8 mouse cellular contexts compared by ENCODE assay signal in genomic region chr10:79797326-79797725, GRCm38 (mm10). TPM values are rescaled to one million over a fixed set of nuclear protein-coding genes. Genes with fewer than 3 reads are reported as not detected.
DNase-seq lines count a peak whose midpoint lies in the region; ATAC-seq and TF ChIP-seq lines count a peak whose summit lies in the region.

No protein-coding gene starts in this region.

- peak overlapping the region; percentile 42 for H3K9ac ChIP-seq in intestine, embryonic 16.5 days (ENCODE audit: low read depth, low read length)
- no peak overlapping the region for H3K9ac ChIP-seq in intestine, postnatal 0 days (ENCODE audit: low read depth, low read length)
- no peak overlapping the region for H3K9ac ChIP-seq in heart, embryonic 15.5 days

- no peak overlapping the region for H3K27ac ChIP-seq in intestine, embryonic 16.5 days (ENCODE audit: low read length)
- H3K27ac ChIP-seq in intestine, postnatal 0 days (ENCODE audit: low read depth, low read length), result no peak overlapping the region
- H3K27ac ChIP-seq in heart, embryonic 15.5 days, result peak overlapping the region; percentile 11; the same call in 1 of the 2 replicates

- no peaks in the 10 kb centered on the region for H3K27me3 ChIP-seq in intestine, embryonic 16.5 days (replicated peaks; ENCODE audit: control insufficient read depth, insufficient read depth, low read length)
- H3K27me3 ChIP-seq in intestine, postnatal 0 days (replicated peaks; ENCODE audit: control insufficient read depth, insufficient read depth, low read length), result no peaks in the 10 kb centered on the region
- 0 out of 2 replicates have a peak, but pooled peaks cover 5% of the 10 kb centered on the region for H3K27me3 ChIP-seq in heart, embryonic 15.5 days

- no peak overlapping the region for H3K4me3 ChIP-seq in intestine, embryonic 16.5 days (ENCODE audit: low read length)
- no peak overlapping the region for H3K4me3 ChIP-seq in intestine, postnatal 0 days (ENCODE audit: low read depth, low read length)
- H3K4me3 ChIP-seq in heart, embryonic 15.5 days, result no peak overlapping the region

- no peak for ATAC-seq in intestine, embryonic 16.5 days
- ATAC-seq in intestine, postnatal 0 days, result no peak
- no peak for ATAC-seq in heart, embryonic 15.5 days (replicated peaks; ENCODE audit: insufficient number of reproducible peaks, insufficient read depth, low FRiP score, low read depth)
- ATAC-seq in megakaryocyte-erythroid progenitor cell, adult 5-6 weeks (replicated peaks; ENCODE audit: low FRiP score, low TSS enrichment, poor library complexity, severe bottlenecking), result peak; percentile 47
- no peak for ATAC-seq in cerebellum, adult (ENCODE audit: insufficient number of reproducible peaks, low FRiP score, low TSS enrichment)

- H3K4me2 ChIP-seq in intestine, embryonic 16.5 days (ENCODE audit: low read depth, low read length), result no peak overlapping the region
- no peak overlapping the region for H3K4me2 ChIP-seq in intestine, postnatal 0 days (replicated peaks; ENCODE audit: low read depth)
- no peak overlapping the region; the same call in 1 of the 2 replicates for H3K4me2 ChIP-seq in heart, embryonic 15.5 days

- no peak for TF ChIP-seq CTCF in intestine, postnatal 0 days (IDR thresholded peaks at IDR 0.05; ENCODE audit: low read depth)
- TF ChIP-seq CTCF in brain, embryonic 14.5 days (IDR thresholded peaks at IDR 0.05; ENCODE audit: borderline replicate concordance, extremely low read depth, insufficient read depth, insufficient read length), result no peak

- no peaks in the 10 kb centered on the region for H3K36me3 ChIP-seq in intestine, embryonic 16.5 days (ENCODE audit: control insufficient read depth, insufficient read depth, low read length)
- H3K36me3 ChIP-seq in intestine, postnatal 0 days (ENCODE audit: control insufficient read depth, insufficient read depth), result no peaks in the 10 kb centered on the region
- H3K36me3 ChIP-seq in heart, embryonic 15.5 days, result no peaks in the 10 kb centered on the region

- WGBS in intestine, embryonic 16.5 days, result 44% methylated on average over 15 of the region's 15 CpGs
- 35% methylated on average over 15 of the region's 15 CpGs for WGBS in intestine, postnatal 0 days
- 34% methylated on average over 15 of the region's 15 CpGs for WGBS in heart, embryonic 15.5 days

- H3K4me1 ChIP-seq in intestine, embryonic 16.5 days (ENCODE audit: control insufficient read depth, insufficient read depth, low read length), result peaks cover 25% of the 10 kb centered on the region
- H3K4me1 ChIP-seq in intestine, postnatal 0 days (replicated peaks; ENCODE audit: control insufficient read depth, insufficient read depth, low read length), result no peaks in the 10 kb centered on the region; the same call in 1 of the 2 replicates
- peaks cover 35% of the 10 kb centered on the region for H3K4me1 ChIP-seq in heart, embryonic 15.5 days (replicated peaks)

- no peak for TF ChIP-seq POLR2A in brain, embryonic 14.5 days (IDR thresholded peaks at IDR 0.05; ENCODE audit: borderline replicate concordance, extremely low read depth, insufficient read depth, insufficient read length, poor library complexity, severe bottlenecking)

- peak; percentile 49 for DNase-seq in brain, embryonic 14.5 days (ENCODE audit: low read depth)
- DNase-seq in left cerebral cortex, adult 8-10 months (ENCODE audit: low spot score in 2 of 2), result no peak
- no peak for DNase-seq in cerebellum, postnatal 25 days

- H3K9me3 ChIP-seq in intestine, embryonic 16.5 days (ENCODE audit: control insufficient read depth, low read length), result no peaks in the 10 kb centered on the region; the same call in 1 of the 2 replicates
- H3K9me3 ChIP-seq in intestine, postnatal 0 days (ENCODE audit: control insufficient read depth), result no peaks in the 10 kb centered on the region
- no peaks in the 10 kb centered on the region for H3K9me3 ChIP-seq in heart, embryonic 15.5 days (replicated peaks)

RNA-seq across cellular contexts. Expression of gene Palm, which starts 4.0 kb away (rescaled TPM):
- 44.1 and 44.8 TPM in 2 replicates for polyA plus RNA-seq in intestine, embryonic 16.5 days (2015; fragmentation: Nextera tagmentation; extraction: Ambion mirVana)
- polyA plus RNA-seq in intestine, postnatal 0 days (2015; fragmentation: Nextera tagmentation; extraction: Ambion mirVana), result 19.9 and 21.1 TPM in 2 replicates
- 157 and 219 TPM in 2 replicates for polyA plus RNA-seq in brain, embryonic 14.5 days (2012; rRNA removed)
- polyA plus RNA-seq in heart, embryonic 15.5 days (2015; fragmentation: Nextera tagmentation; extraction: Ambion mirVana), result 57.8 and 73.1 TPM in 2 replicates
- 7.6 and 11.1 TPM in 2 replicates for total RNA-seq in megakaryocyte-erythroid progenitor cell, adult 5-6 weeks (2014; fragmentation: Nextera tagmentation)
- total RNA-seq in megakaryocyte-erythroid progenitor cell, adult 5-6 weeks (2017), result 4.6 and 6.8 TPM in 2 replicates
- 100 to 1,000 TPM; 265 to 281 (median 267) TPM for total RNA-seq in left cerebral cortex, adult 8-10 months (2022)

RNA-seq across cellular contexts. Expression of gene Prss57, which starts 6.6 kb away (rescaled TPM):
- polyA plus RNA-seq in intestine, embryonic 16.5 days (2015; fragmentation: Nextera tagmentation; extraction: Ambion mirVana), result 0.07 and 0.11 TPM in 2 replicates
- polyA plus RNA-seq in intestine, postnatal 0 days (2015; fragmentation: Nextera tagmentation; extraction: Ambion mirVana), result 0.07 TPM in 1 of 2 replicates, not detected in the other
- 0.05 and 0.14 TPM in 2 replicates for polyA plus RNA-seq in brain, embryonic 14.5 days (2012; rRNA removed)
- 0.49 and 5.1 TPM in 2 replicates for polyA plus RNA-seq in heart, embryonic 15.5 days (2015; fragmentation: Nextera tagmentation; extraction: Ambion mirVana)
- total RNA-seq in megakaryocyte-erythroid progenitor cell, adult 5-6 weeks (2014; fragmentation: Nextera tagmentation), result 2.4 and 7.6 TPM in 2 replicates
- 1.7 and 3.5 TPM in 2 replicates for total RNA-seq in megakaryocyte-erythroid progenitor cell, adult 5-6 weeks (2017)
- under 1 TPM; 0.14 to 0.63 (median 0.39) TPM for total RNA-seq in left cerebral cortex, adult 8-10 months (2022)

RNA-seq across cellular contexts. Expression of gene Fstl3, which starts 20.3 kb away (rescaled TPM):
- 15.1 and 16.6 TPM in 2 replicates for polyA plus RNA-seq in intestine, embryonic 16.5 days (2015; fragmentation: Nextera tagmentation; extraction: Ambion mirVana)
- 7.3 and 8.9 TPM in 2 replicates for polyA plus RNA-seq in intestine, postnatal 0 days (2015; fragmentation: Nextera tagmentation; extraction: Ambion mirVana)
- 1.7 and 2.2 TPM in 2 replicates for polyA plus RNA-seq in brain, embryonic 14.5 days (2012; rRNA removed)
- polyA plus RNA-seq in heart, embryonic 15.5 days (2015; fragmentation: Nextera tagmentation; extraction: Ambion mirVana), result 29.0 and 30.9 TPM in 2 replicates
- total RNA-seq in megakaryocyte-erythroid progenitor cell, adult 5-6 weeks (2014; fragmentation: Nextera tagmentation), result 0.49 and 0.96 TPM in 2 replicates
- 0.66 and 0.80 TPM in 2 replicates for total RNA-seq in megakaryocyte-erythroid progenitor cell, adult 5-6 weeks (2017)
- total RNA-seq in left cerebral cortex, adult 8-10 months (2022), result 1 to 10 TPM; 2.5 to 3.6 (median 2.7) TPM

RNA-seq across cellular contexts. Expression of gene Misp, which starts 23.5 kb away (rescaled TPM):
- 204 and 210 TPM in 2 replicates for polyA plus RNA-seq in intestine, embryonic 16.5 days (2015; fragmentation: Nextera tagmentation; extraction: Ambion mirVana)
- 254 and 255 TPM in 2 replicates for polyA plus RNA-seq in intestine, postnatal 0 days (2015; fragmentation: Nextera tagmentation; extraction: Ambion mirVana)
- polyA plus RNA-seq in brain, embryonic 14.5 days (2012; rRNA removed), result 0.59 and 1.1 TPM in 2 replicates
- polyA plus RNA-seq in heart, embryonic 15.5 days (2015; fragmentation: Nextera tagmentation; extraction: Ambion mirVana), result 0.81 and 1.3 TPM in 2 replicates
- not detected in 2 replicates for total RNA-seq in megakaryocyte-erythroid progenitor cell, adult 5-6 weeks (2014; fragmentation: Nextera tagmentation)
- not detected in 2 replicates for total RNA-seq in megakaryocyte-erythroid progenitor cell, adult 5-6 weeks (2017)
- under 1 TPM; 0.32 to 0.89 (median 0.54) TPM for total RNA-seq in left cerebral cortex, adult 8-10 months (2022)

RNA-seq across cellular contexts. Expression of gene Rnf126, which starts 30.6 kb away (rescaled TPM):
- 39.7 and 56.6 TPM in 2 replicates for polyA plus RNA-seq in intestine, embryonic 16.5 days (2015; fragmentation: Nextera tagmentation; extraction: Ambion mirVana)
- polyA plus RNA-seq in intestine, postnatal 0 days (2015; fragmentation: Nextera tagmentation; extraction: Ambion mirVana), result 41.2 and 43.5 TPM in 2 replicates
- polyA plus RNA-seq in brain, embryonic 14.5 days (2012; rRNA removed), result 157 and 182 TPM in 2 replicates
- polyA plus RNA-seq in heart, embryonic 15.5 days (2015; fragmentation: Nextera tagmentation; extraction: Ambion mirVana), result 54.0 and 65.5 TPM in 2 replicates
- 76.0 and 106 TPM in 2 replicates for total RNA-seq in megakaryocyte-erythroid progenitor cell, adult 5-6 weeks (2014; fragmentation: Nextera tagmentation)
- total RNA-seq in megakaryocyte-erythroid progenitor cell, adult 5-6 weeks (2017), result 16.2 and 20.8 TPM in 2 replicates
- 10 to 100 TPM; 76.8 to 92.1 (median 86.8) TPM for total RNA-seq in left cerebral cortex, adult 8-10 months (2022)
